Mouse (Mus musculus): ENCODE measurements around the gene Abcc9. TPM values are rescaled to one million over a fixed set of nuclear protein-coding genes. Genes with fewer than 3 reads are reported as not detected.

Gene Abcc9
- polyA plus RNA-seq, 1 experiment from 2014 or later, result 1.5 TPM

DNA sequence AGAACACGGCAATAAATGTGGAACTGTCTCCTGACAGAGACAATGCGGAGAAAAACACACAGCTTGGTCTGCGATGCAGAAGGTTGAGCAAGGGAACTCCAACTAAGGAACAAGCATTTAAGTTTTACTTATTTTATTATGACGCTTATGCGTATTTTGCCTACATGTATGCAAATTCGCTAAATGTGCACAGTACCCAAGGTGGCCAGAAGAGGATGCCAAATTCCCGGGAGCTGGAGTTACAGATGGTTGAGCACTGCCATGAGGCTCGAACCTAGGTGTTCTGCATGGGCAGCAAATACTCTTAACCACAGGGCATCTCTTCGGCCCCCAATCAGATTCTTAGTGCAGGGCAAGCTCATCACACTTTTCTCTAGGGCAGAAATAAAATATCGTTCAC, 144.0 kb downstream of the Abcc9 start:
- DNase-seq (ENCODE audit: low spot score), result no peak
- Histone ChIP-seq H3K9me3 (no peaks in the 10 kb centered on the region), H3K4me1 (no peaks in the 10 kb centered on the region), H3K27me3 (replicated peaks; ENCODE audit: low read depth, poor library complexity, severe bottlenecking) (no peaks in the 10 kb centered on the region), H3K4me3 (no peak overlapping the region), H3K27ac (replicated peaks) (no peak overlapping the region), H3K36me3 (replicated peaks) (no peaks in the 10 kb centered on the region)
- WGBS, result 83% methylated on average over 10 of the region's 10 CpGs

DNA sequence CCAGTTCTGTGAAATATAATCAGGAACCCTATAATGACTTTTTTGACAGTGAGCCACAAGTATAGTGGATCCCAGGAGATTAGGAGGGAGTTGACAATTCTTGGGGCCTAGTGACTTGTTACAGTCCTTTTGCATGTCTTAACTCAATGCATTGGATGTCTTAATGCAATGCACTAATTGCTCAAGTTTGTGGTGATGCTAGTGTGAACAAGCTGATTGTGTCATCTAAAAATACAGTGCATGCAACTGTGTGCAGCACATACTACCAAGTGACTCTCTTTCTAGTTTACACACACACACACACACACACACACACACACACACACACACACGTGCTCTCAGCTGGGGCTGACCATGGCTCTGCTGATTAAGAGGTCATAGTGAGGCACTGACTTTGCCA, 146.1 kb downstream of the Abcc9 start:
- Histone ChIP-seq H3K27ac (replicated peaks) (no peak overlapping the region), H3K4me3 (no peak overlapping the region), H3K4me1 (no peaks in the 10 kb centered on the region), H3K27me3 (replicated peaks; ENCODE audit: low read depth, poor library complexity, severe bottlenecking) (no peaks in the 10 kb centered on the region), H3K36me3 (replicated peaks) (no peaks in the 10 kb centered on the region), H3K9me3 (no peaks in the 10 kb centered on the region)
- DNase-seq (ENCODE audit: low spot score), result no peak
- WGBS, result 71% methylated on average over 1 of the region's 1 CpGs

DNA sequence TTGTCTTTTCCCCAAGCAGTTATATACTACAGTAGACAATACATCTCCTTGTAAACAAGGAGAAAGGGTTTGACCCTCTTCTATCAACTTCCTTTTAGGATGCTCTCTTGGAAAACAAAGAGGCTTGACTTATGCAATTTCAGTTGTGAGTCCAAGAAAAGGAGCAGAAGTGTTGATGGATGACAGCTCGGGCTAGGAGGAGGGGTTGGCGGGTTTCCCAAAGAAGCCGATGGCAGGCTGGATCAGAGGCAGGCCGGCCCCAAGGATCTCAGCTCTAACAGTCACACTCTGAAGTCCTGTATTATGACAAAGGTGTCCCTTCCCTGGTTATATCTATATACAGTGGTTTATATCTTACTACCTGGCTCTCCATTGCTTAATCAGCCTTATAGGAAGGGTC, 150.6 kb downstream of the Abcc9 start:
- Histone ChIP-seq H3K27ac (replicated peaks) (no peak overlapping the region), H3K9me3 (no peaks in the 10 kb centered on the region), H3K27me3 (replicated peaks; ENCODE audit: low read depth, poor library complexity, severe bottlenecking) (no peaks in the 10 kb centered on the region), H3K36me3 (replicated peaks) (no peaks in the 10 kb centered on the region), H3K4me1 (no peaks in the 10 kb centered on the region), H3K4me3 (no peak overlapping the region)
- 83% methylated on average over 4 of the region's 4 CpGs for WGBS
- no peak for DNase-seq (ENCODE audit: low spot score)

DNA sequence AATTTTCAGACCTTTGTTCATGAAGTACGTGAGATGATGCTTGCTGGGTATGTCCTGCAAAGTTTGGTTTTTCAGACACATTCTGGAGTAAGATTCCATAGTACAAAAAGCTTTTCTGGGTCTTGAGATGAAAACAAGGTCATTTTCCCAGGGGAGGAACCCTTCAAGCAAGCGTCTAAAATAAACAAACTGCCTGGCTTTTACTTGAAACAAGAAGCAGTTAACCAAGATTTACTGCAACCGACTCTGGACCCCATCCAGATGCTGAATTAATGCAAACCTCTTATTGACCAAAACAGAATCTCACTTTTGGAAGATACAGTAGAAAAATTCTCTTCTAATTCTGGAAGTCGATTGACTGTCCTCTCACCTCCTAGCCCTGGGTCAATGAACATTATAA, 151.2 kb downstream of the Abcc9 start:
- WGBS, result 63% methylated on average over 4 of the region's 4 CpGs
- no peak overlapping the region for H3K4me3 ChIP-seq
- no peaks in the 10 kb centered on the region for H3K27me3 ChIP-seq (replicated peaks; ENCODE audit: low read depth, poor library complexity, severe bottlenecking)
- H3K36me3 ChIP-seq (replicated peaks), result no peaks in the 10 kb centered on the region
- DNase-seq (ENCODE audit: low spot score), result no peak
- no peaks in the 10 kb centered on the region for H3K9me3 ChIP-seq
- H3K4me1 ChIP-seq, result no peaks in the 10 kb centered on the region
- H3K27ac ChIP-seq (replicated peaks), result no peak overlapping the region

DNA sequence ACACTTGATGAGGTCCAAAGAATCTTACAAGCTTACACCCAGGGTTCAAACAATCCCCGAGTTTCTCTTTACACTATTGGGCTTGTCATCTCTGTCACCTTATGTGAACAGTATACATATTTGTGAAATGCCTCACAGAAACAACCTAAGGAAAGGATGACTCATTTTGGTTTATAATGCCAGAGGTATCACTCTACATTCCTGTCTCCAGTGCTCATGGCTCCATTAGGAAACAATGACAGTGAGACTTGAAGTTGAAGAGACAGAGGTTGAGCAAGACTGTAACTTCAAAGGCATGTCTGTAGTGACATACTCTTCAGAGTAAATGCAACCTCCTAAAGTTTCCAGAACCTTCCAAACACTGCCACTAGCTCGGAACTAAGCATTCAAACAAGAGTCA, 153.7 kb downstream of the Abcc9 start:
- H3K4me1 ChIP-seq, result peaks cover 4% of the 10 kb centered on the region; the same call in 1 of the 2 replicates
- no peak overlapping the region for H3K4me3 ChIP-seq
- DNase-seq (ENCODE audit: low spot score), result no peak
- WGBS, result 87% methylated on average over 2 of the region's 2 CpGs
- no peaks in the 10 kb centered on the region for H3K36me3 ChIP-seq (replicated peaks)
- H3K27ac ChIP-seq (replicated peaks), result no peak overlapping the region
- H3K9me3 ChIP-seq, result no peaks in the 10 kb centered on the region
- H3K27me3 ChIP-seq (replicated peaks; ENCODE audit: low read depth, poor library complexity, severe bottlenecking), result no peaks in the 10 kb centered on the region

DNA sequence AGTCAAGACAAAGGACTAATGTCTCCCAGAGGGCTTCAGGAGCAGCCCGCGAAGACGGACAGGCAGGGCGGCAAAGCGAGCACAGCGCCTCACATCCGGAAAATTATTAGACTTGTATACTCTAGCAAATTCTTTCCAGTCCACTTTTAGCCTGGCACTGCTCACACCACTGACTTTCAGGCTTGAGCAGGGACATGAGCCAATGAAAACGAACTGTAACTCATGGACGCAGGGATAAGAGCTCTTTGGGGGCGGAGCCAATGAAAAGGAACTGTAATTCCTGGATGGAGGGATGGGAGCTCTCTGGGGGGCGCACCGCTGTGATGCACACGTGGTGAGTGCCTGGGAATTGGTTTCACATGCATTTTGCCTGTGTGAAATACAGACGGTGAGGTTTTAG, 157.0 kb downstream of the Abcc9 start:
- WGBS, result 56% methylated on average over 14 of the region's 14 CpGs
- no peaks in the 10 kb centered on the region for H3K9me3 ChIP-seq
- no peaks in the 10 kb centered on the region for H3K36me3 ChIP-seq (replicated peaks)
- H3K4me3 ChIP-seq, result peak overlapping the region; percentile 25; the same call in 1 of the 2 replicates
- peak overlapping the region; percentile 24; the same call in 1 of the 2 replicates for H3K27ac ChIP-seq (replicated peaks)
- no peaks in the 10 kb centered on the region for H3K27me3 ChIP-seq (replicated peaks; ENCODE audit: low read depth, poor library complexity, severe bottlenecking)
- peak; percentile 20 for DNase-seq (ENCODE audit: low spot score)
- peaks cover 4% of the 10 kb centered on the region; the same call in 1 of the 2 replicates for H3K4me1 ChIP-seq

DNA sequence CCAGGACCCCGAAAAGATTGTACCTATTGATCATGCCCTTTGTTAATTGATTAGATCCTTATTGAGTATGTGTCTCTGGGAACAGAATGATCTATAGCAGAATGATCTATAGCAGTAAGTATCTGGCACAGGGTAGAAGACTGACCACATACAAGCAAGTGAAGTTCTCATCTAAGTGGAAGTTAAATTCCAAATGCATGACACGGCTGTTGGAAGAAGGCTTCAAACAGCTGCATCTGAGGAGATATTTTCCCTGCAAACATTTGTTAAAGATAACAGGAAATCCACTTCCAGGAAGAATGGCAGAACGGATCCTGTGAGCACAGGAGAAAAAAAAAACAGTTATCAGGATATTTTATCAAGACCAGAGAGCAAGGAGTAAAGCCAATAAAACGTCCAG, 158.5 kb downstream of the Abcc9 start:
- 84% methylated on average over 4 of the region's 4 CpGs for WGBS
- Histone ChIP-seq H3K4me1 (peaks cover 4% of the 10 kb centered on the region; the same call in 1 of the 2 replicates), H3K9me3 (no peaks in the 10 kb centered on the region), H3K4me3 (no peak overlapping the region), H3K27me3 (replicated peaks; ENCODE audit: low read depth, poor library complexity, severe bottlenecking) (no peaks in the 10 kb centered on the region), H3K27ac (replicated peaks) (no peak overlapping the region), H3K36me3 (replicated peaks) (no peaks in the 10 kb centered on the region)
- no peak for DNase-seq (ENCODE audit: low spot score)

DNA sequence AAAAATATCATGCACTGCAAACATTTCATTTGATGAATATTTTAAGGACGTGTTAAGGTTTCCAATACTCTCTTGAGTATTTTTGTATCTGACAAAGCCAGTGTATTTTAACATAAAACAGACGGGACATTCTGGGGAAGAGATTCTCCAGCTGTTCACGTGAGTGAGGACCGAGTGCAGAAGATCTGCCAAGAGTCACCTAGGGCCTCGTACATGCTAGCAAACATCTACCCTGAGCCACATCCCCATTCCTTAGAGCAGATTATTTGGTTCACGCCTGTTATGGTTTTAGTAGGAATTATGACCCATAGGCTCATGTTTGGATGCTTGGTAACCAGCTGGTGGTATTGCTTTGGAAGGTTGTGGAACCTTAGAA, 159.3 kb downstream of the Abcc9 start:
- Histone ChIP-seq H3K36me3 (replicated peaks) (no peaks in the 10 kb centered on the region), H3K9me3 (no peaks in the 10 kb centered on the region), H3K27ac (replicated peaks) (no peak overlapping the region), H3K4me1 (peaks cover 4% of the 10 kb centered on the region; the same call in 1 of the 2 replicates), H3K4me3 (no peak overlapping the region), H3K27me3 (replicated peaks; ENCODE audit: low read depth, poor library complexity, severe bottlenecking) (no peaks in the 10 kb centered on the region)
- WGBS, result 87% methylated on average over 6 of the region's 6 CpGs
- no peak for DNase-seq (ENCODE audit: low spot score)

DNA sequence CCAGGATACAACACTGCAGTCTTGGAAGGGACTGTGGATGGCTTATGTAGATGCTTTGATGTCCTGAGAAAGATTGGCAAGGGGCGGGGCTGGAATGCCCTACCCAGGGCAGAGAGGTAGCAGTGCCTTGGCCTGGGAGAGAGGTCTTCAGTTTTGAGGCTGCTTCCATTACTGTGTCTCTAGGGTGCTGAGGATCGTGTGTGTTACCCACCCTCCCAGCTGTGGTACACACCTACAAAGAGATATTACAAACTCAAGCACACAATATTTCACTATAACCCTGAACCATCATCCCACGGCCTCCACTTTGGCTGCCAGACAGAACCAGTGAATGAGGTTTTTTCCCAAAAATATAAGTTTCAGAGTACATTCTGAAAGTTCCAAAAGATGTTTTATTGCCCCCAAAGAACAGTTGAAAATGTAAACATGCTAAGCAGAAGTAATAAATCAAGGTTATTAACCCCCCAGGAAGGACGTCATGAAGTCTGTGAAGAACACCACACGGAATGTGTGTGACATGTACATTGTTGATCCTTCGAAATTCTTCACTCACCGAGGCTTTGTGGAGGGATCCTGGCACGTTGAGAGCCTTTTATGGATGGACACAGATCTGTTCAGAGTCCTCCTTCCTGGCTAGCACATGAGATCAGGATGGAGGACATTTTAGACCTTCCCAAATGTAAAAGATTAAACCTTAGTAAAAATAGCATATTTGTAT, 159.9 kb downstream of the Abcc9 start:
- no peaks in the 10 kb centered on the region for H3K36me3 ChIP-seq (replicated peaks)
- 85% methylated on average over 8 of the region's 8 CpGs for WGBS
- H3K4me1 ChIP-seq, result peaks cover 4% of the 10 kb centered on the region; the same call in 1 of the 2 replicates

DNA sequence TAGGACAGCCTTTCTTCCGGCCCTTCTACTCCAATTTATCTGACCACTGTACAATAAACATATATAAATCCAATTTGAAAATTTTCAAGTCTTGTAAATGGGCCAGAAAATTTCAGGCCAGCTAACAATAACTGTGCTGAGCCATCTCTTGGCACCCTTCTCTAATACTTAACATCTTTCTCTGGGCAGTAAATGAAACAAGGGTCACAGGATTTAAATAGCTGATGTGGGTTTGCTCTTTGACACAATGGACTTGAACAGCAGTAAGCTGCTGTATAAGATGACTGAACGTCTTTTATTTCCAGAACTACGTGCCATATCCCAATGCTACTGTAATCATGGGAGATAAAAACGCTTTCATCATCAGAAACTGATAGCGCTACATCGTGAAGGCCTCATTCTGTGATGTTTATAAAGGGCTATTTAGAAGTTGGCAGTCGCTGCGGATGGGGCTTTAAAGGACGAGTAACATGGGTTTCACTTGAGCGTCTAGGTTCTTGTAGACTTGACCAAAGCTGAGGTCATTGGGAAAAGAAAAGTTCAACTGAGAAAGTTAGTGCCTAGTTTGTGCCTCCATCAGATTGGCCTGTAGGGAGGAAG, 161.5 kb downstream of the Abcc9 start:
- Histone ChIP-seq H3K27me3 (replicated peaks; ENCODE audit: low read depth, poor library complexity, severe bottlenecking) (no peaks in the 10 kb centered on the region), H3K36me3 (replicated peaks) (no peaks in the 10 kb centered on the region), H3K9me3 (no peaks in the 10 kb centered on the region), H3K4me1 (peaks cover 4% of the 10 kb centered on the region; the same call in 1 of the 2 replicates), H3K4me3 (no peak overlapping the region), H3K27ac (replicated peaks) (no peak overlapping the region)
- DNase-seq (ENCODE audit: low spot score), result no peak
- WGBS, result 92% methylated on average over 10 of the region's 10 CpGs

More for the DNA sequence above, 159.9 kb downstream of the Abcc9 start:
- Histone ChIP-seq H3K27me3 (replicated peaks; ENCODE audit: low read depth, poor library complexity, severe bottlenecking) (no peaks in the 10 kb centered on the region), H3K27ac (replicated peaks) (no peak overlapping the region), H3K9me3 (no peaks in the 10 kb centered on the region), H3K4me3 (no peak overlapping the region)
- no peak for DNase-seq (ENCODE audit: low spot score)

DNA sequence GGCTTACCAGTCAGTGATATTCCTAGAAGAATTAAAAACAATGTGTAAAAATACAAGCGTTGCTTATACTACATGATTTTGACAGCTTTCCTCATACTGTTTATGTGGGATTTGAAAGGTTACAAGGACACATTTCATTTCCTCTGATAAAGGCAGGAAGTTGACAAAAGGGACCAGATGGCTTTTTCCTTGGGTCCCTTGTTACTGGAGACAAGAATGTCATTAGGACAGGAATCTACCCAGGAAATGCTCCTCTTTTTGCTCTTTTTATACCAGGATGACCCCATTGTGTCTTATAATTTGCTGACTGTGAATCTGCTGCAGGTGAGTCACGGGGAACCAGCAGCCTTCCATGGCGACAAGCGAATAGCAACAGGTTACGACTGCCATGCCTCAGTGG, 162.0 kb downstream of the Abcc9 start:
- H3K9me3 ChIP-seq, result no peaks in the 10 kb centered on the region
- H3K27ac ChIP-seq (replicated peaks), result no peak overlapping the region
- no peak overlapping the region for H3K4me3 ChIP-seq
- peaks cover 2% of the 10 kb centered on the region; the same call in 1 of the 2 replicates for H3K4me1 ChIP-seq
- H3K36me3 ChIP-seq (replicated peaks), result no peaks in the 10 kb centered on the region
- WGBS, result 83% methylated on average over 5 of the region's 5 CpGs
- no peak for DNase-seq (ENCODE audit: low spot score)
- no peaks in the 10 kb centered on the region for H3K27me3 ChIP-seq (replicated peaks; ENCODE audit: low read depth, poor library complexity, severe bottlenecking)

DNA sequence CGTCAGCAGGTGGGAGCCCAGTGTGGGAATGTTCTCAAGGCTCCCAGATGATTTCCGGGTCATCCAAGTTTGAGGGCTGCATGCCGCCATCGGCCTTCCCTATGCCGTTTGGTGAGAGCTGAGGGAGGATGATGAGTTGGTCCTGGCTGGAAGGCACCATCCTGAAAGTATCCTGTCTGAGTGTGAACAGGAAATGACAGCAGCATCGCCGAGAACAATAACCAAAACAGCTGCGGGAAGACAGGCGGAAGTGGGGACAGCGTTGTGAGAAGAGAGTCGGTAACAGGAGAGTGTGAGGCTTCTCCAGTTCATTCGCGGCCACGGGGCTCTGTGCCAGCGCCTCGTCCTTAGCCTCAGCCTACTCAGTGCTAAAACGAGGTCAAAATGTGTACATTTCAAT, 163.6 kb downstream of the Abcc9 start:
- H3K27me3 ChIP-seq (replicated peaks; ENCODE audit: low read depth, poor library complexity, severe bottlenecking), result no peaks in the 10 kb centered on the region
- no peak overlapping the region for H3K4me3 ChIP-seq
- H3K4me1 ChIP-seq, result no peaks in the 10 kb centered on the region
- H3K27ac ChIP-seq (replicated peaks), result no peak overlapping the region
- WGBS, result 83% methylated on average over 17 of the region's 17 CpGs
- H3K9me3 ChIP-seq, result no peaks in the 10 kb centered on the region
- H3K36me3 ChIP-seq (replicated peaks), result no peaks in the 10 kb centered on the region
- no peak for DNase-seq (ENCODE audit: low spot score)
